Mouse (Mus musculus): Measurements from ENCODE around the gene Insyn1.

- TF ChIP-seq FLI1 (IDR thresholded peaks at IDR 0.05; ENCODE audit: low read length) = no peak
- no peak for TF ChIP-seq GATA1 (IDR thresholded peaks at IDR 0.05; ENCODE audit: borderline replicate concordance, low read length)
These were observed 19.0 kb downstream of the Insyn1 start for GRCm38 (mm10) chr9:58507216-58508005.
